Mouse (Mus musculus) stomach, embryonic 15.5 days (tissue): Measurements from ENCODE around the gene Gm21954. TPM values are rescaled to one million over a fixed set of nuclear protein-coding genes. Genes with fewer than 3 reads are reported as not detected.

Source experiments
- ATAC-seq: fragments of 200-750 bp; cut with Nextera tagmentation; 2 replicates; pipeline ENCODE4 v1.8.0; 2017; ENCODE audit warnings: low read depth, moderate number of reproducible peaks, moderate TSS enrichment; ENCODE audit not compliant: insufficient read depth, low FRiP score
- H3K27ac ChIP-seq: fragments of 300-500 bp; sonication (generic); 2 replicates; pipeline ENCODE4 v1.5.1; 2015; ENCODE audit warnings: mild to moderate bottlenecking, inconsistent platforms
- H3K27me3 ChIP-seq: fragments of 300-500 bp; sonication (generic); replicated peaks from 2 replicates; pipeline ENCODE4 v1.6.1; 2015; ENCODE audit warnings: inconsistent platforms
- H3K36me3 ChIP-seq: fragments of 300-500 bp; sonication (generic); 2 replicates; pipeline ENCODE4 v1.6.1; 2015; ENCODE audit warnings: inconsistent platforms
- H3K4me1 ChIP-seq: fragments of 300-500 bp; sonication (generic); 2 replicates; pipeline ENCODE4 v1.6.1; 2015; ENCODE audit warnings: inconsistent platforms
- H3K4me2 ChIP-seq: fragments of 300-500 bp; sonication (generic); 2 replicates; pipeline ENCODE4 v1.6.1; 2015; ENCODE audit warnings: mild to moderate bottlenecking, inconsistent platforms
- H3K4me3 ChIP-seq: fragments of 300-500 bp; sonication (generic); replicated peaks from 2 replicates; pipeline ENCODE4 v1.5.1; 2015; ENCODE audit warnings: inconsistent platforms
- H3K9ac ChIP-seq: fragments of 300-500 bp; sonication (generic); 2 replicates; pipeline ENCODE4 v1.6.1; 2015; ENCODE audit warnings: inconsistent platforms
- H3K9me3 ChIP-seq: fragments of 300-500 bp; sonication (generic); 2 replicates; pipeline ENCODE4 v1.6.1; 2016; ENCODE audit warnings: inconsistent platforms
- WGBS: fragments of 180-500 bp; shearing (Covaris S2); methylation state at CpG from one replicate; pipeline ENCODE4 v1.1.7; 2015; 5-methylcytosine and 5-hydroxymethylcytosine counted together
- polyA plus RNA-seq: library from polyadenylated mRNA; unstranded; fragments of >200 nt; fragmentation: Nextera tagmentation; extraction: Ambion mirVana; gene quantifications from 2 replicates; pipeline ENCODE4 v1.2.1, GENCODE M21; 2015

Gm21954 gene
- polyA plus RNA-seq, 1 experiment from 2014 or later, result not detected

DNA sequence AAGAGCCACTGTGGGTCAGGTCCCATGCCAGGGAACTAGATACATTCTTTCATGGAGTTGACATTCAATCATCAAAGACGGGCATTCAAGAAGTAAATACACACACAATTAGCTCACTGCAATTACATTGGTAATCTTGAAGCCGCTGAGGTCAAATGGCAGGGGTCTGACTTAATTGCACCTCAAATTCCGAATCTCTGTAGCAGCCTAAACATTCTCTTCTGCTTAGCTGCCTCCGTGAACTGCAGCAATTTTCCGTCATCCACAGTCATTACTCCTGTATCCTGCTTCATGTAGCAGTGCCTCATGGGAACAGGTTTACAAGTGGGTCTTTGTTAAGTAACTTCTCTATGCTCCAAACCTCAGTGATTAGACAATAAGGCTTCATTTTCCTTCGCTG, 20.0 kb upstream of the Gm21954 start:
- no peak overlapping the region for H3K9ac ChIP-seq
- H3K4me1 ChIP-seq, result no peaks in the 10 kb centered on the region
- no peak overlapping the region for H3K4me3 ChIP-seq
- WGBS, result 39% methylated on average over 6 of the region's 6 CpGs
- no peaks in the 10 kb centered on the region for H3K27me3 ChIP-seq
- no peaks in the 10 kb centered on the region for H3K36me3 ChIP-seq
- ATAC-seq, result no peak
- no peaks in the 10 kb centered on the region for H3K9me3 ChIP-seq
- H3K4me2 ChIP-seq, result no peak overlapping the region
- no peak overlapping the region for H3K27ac ChIP-seq

DNA sequence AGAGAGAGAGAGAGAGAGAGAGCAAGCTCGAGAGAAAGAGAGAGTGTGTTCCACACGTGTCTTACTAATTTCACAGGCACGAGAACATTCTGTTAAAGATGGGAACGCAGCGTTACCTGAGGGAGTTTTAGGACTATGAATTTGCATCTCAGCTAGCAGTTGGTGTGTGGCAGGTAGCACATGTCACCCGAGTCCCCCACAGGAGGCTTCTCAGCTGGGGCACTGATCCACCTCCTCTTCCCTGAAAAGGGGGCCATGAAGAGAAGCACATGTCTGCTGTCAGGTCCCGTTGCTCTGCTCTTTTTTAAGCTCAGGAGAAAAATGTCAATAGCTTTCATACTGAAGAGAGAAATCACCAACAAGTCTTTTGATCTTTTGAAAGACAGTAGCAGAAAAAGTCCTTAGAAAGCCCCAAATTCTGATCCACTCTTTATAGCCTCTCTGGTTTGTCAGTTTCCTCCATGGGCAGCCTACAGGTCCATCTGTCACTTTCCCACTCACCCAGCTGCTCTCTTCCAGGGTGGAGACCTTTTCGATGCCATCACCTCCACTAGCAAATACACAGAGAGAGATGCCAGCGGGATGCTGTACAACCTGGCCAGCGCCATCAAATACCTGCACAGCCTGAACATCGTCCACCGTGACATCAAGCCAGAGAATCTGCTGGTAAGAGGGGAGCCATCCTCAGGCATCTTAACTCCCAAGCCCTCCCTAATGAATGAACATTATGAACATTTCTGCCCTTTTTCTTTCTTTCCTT, 17.4 kb upstream of the Gm21954 start:
- Histone ChIP-seq H3K27ac (no peak overlapping the region), H3K4me3 (no peak overlapping the region), H3K4me2 (no peak overlapping the region), H3K4me1 (no peaks in the 10 kb centered on the region), H3K36me3 (no peaks in the 10 kb centered on the region), H3K9me3 (no peaks in the 10 kb centered on the region), H3K9ac (no peak overlapping the region), H3K27me3 (no peaks in the 10 kb centered on the region)
- 67% methylated on average over 12 of the region's 12 CpGs for WGBS
- no peak for ATAC-seq

DNA sequence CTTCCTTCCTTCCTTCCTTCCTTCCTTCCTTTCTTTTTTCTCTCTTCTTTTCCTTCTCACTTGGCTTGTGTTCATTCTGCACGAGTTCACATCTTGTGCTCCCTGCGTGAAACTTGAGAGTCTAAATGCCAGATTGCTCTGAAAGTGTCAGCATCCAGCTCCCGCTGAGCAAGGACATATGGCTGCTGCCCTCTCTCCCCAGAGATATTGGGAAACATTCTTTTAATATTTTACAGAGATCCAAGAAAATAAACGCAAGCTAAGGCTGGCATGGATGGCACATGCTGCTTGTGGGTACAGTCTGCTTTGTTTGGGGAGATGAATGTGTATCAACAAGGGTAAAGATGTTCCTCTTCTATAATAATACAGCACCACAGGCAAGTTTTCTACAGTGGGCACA, 11.3 kb upstream of the Gm21954 start:
- no peak for ATAC-seq
- no peak overlapping the region for H3K27ac ChIP-seq
- H3K9ac ChIP-seq, result no peak overlapping the region
- H3K36me3 ChIP-seq, result no peaks in the 10 kb centered on the region
- H3K9me3 ChIP-seq, result no peaks in the 10 kb centered on the region
- no peak overlapping the region for H3K4me2 ChIP-seq
- no peaks in the 10 kb centered on the region for H3K4me1 ChIP-seq
- H3K4me3 ChIP-seq, result no peak overlapping the region
- no peaks in the 10 kb centered on the region for H3K27me3 ChIP-seq
- 48% methylated on average over 4 of the region's 4 CpGs for WGBS

DNA sequence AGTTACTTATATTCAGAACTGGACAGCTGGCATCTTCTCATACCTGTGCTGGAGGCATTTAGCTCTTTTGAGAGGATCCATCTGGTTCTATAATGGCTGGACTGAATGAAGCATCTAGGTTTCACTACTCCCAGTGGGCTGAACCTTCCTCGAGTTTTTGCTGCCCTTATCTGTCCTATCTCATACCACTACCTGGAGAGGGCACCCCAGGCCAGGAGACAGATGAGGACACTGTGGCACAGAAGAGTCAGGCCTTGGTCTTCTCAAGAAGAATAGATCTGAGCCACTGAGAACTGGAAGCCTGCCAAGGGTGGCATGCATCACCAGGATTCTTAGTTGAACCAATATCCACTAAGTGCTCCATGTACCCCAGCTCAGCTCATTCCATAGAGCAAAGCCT, 9.1 kb upstream of the Gm21954 start:
- no peak overlapping the region for H3K27ac ChIP-seq
- no peaks in the 10 kb centered on the region for H3K27me3 ChIP-seq
- no peak overlapping the region for H3K4me3 ChIP-seq
- no peak for ATAC-seq
- H3K9ac ChIP-seq, result no peak overlapping the region
- no peak overlapping the region for H3K4me2 ChIP-seq
- H3K9me3 ChIP-seq, result no peaks in the 10 kb centered on the region
- H3K4me1 ChIP-seq, result no peaks in the 10 kb centered on the region
- H3K36me3 ChIP-seq, result no peaks in the 10 kb centered on the region
- WGBS, result 37% methylated on average over 1 of the region's 1 CpGs

DNA sequence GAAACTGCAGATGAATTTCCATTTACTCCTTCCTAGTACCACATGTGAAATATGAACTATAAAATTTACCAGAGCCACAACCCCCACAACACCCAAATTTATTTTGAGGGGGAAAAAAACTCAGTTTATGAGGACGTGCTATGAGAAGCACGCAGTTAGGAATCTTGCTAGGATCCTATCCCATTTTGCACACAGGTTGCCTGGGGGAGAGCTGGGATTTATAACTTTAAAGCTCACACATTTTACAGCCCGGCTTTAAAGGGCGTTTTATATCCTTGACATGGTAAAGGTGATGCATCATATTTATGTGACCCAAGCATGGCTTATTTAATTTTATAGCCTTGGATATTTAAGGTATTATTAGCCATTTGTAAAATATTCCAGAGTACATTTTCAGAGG, 7.3 kb upstream of the Gm21954 start:
- Histone ChIP-seq H3K4me3 (no peak overlapping the region), H3K27me3 (no peaks in the 10 kb centered on the region), H3K27ac (no peak overlapping the region), H3K36me3 (no peaks in the 10 kb centered on the region), H3K9ac (no peak overlapping the region), H3K4me2 (no peak overlapping the region), H3K9me3 (no peaks in the 10 kb centered on the region), H3K4me1 (no peaks in the 10 kb centered on the region)
- WGBS, result 64% methylated on average over 4 of the region's 4 CpGs
- ATAC-seq, result no peak

DNA sequence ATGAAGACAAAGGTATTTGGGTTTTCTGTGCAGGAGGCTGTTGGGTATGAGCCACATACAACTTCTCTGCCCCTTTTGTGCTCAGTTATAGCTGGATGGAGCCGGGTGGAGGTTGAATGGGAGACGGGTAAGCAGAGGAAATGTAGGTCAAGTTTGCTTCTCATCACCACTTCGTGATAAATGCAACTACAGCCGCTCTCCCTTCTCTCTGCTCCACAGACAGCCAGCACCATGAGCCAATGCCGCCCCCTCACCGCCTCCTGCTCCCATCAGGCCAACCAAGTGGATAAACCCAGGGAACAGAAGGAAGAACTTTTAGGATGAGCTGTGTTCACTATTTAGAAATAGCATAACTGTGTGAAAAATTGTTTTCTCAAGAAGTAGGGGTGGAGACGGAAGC, 4.7 kb upstream of the Gm21954 start:
- Histone ChIP-seq H3K4me1 (no peaks in the 10 kb centered on the region), H3K9ac (no peak overlapping the region), H3K27ac (no peak overlapping the region), H3K36me3 (no peaks in the 10 kb centered on the region), H3K27me3 (no peaks in the 10 kb centered on the region), H3K9me3 (no peaks in the 10 kb centered on the region), H3K4me3 (no peak overlapping the region), H3K4me2 (no peak overlapping the region)
- ATAC-seq, result no peak
- WGBS, result 81% methylated on average over 7 of the region's 7 CpGs

DNA sequence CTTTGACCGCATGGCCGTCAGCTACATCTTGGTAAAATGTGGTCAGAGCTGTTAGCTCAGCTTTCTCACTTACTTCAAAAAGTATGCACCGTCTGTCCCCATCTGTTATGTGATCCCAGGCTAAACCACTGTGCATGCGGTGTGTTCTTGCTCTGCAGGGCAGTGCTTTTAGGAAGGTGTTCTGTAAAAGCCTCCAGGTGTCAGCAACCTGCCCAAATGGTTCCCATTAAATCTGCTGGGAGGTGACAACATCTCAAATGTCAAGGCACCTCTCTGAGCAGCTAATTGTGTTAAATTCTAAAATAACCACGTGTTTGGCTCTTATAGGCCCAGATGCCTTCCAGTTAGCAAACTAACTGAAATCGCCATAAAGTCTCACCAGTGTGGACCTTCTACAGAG, 1.1 kb upstream of the Gm21954 start:
- Histone ChIP-seq H3K9ac (no peak overlapping the region), H3K27me3 (no peaks in the 10 kb centered on the region), H3K4me3 (no peak overlapping the region), H3K9me3 (no peaks in the 10 kb centered on the region), H3K4me1 (no peaks in the 10 kb centered on the region), H3K4me2 (no peak overlapping the region), H3K27ac (no peak overlapping the region), H3K36me3 (no peaks in the 10 kb centered on the region)
- 70% methylated on average over 6 of the region's 6 CpGs for WGBS
- no peak for ATAC-seq

DNA sequence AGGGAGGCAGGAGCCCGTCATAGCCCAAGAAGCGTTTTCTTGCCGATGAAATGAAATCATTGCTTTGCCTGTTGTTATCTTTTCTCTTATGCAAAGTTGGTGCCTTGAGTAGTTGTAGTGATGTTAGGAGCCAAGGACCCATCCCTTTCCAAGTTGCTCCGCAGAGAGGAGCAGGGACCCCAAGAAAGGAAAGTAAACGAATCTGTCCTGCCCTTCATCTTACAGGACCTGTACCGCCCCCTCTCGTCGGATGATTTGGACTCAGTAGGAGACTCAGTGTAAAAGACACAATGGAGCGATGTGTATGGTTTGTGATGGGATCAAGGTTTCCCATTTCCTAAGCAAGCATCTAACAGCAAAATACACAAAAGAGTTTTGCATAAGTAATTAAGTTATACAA, 5.7 kb downstream of the Gm21954 start:
- H3K36me3 ChIP-seq, result no peaks in the 10 kb centered on the region
- 0 out of 2 replicates have a peak, but pooled peaks cover 4% of the 10 kb centered on the region for H3K4me1 ChIP-seq
- no peak for ATAC-seq
- H3K9me3 ChIP-seq, result no peaks in the 10 kb centered on the region
- no peak overlapping the region for H3K27ac ChIP-seq
- 64% methylated on average over 9 of the region's 9 CpGs for WGBS
- H3K27me3 ChIP-seq, result no peaks in the 10 kb centered on the region
- H3K9ac ChIP-seq, result no peak overlapping the region
- H3K4me3 ChIP-seq, result no peak overlapping the region
- H3K4me2 ChIP-seq, result no peak overlapping the region

DNA sequence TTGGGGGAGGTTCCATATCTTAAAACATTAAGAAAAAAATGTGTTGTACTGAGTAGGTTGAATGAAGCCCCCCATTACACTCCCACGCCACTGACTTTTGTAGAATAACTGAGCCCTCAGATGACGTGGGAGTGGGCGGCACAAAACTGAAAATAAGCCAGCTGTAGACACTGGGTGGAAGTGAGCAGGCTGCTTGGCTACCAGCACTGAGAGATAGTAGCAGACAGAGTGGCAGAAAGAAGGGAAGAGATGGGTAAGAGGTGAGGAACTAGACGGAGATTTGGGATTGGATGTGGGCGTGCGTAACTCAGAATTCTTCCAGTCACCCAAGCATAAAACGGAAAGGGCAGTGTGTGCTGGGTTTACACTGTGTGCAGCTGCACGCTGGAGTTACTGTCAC, 6.2 kb downstream of the Gm21954 start:
- Histone ChIP-seq H3K9me3 (no peaks in the 10 kb centered on the region), H3K4me2 (no peak overlapping the region), H3K36me3 (no peaks in the 10 kb centered on the region), H3K4me1 (0 out of 2 replicates have a peak, but pooled peaks cover 4% of the 10 kb centered on the region), H3K9ac (no peak overlapping the region), H3K27me3 (no peaks in the 10 kb centered on the region), H3K27ac (no peak overlapping the region), H3K4me3 (no peak overlapping the region)
- 67% methylated on average over 8 of the region's 8 CpGs for WGBS
- ATAC-seq, result no peak

DNA sequence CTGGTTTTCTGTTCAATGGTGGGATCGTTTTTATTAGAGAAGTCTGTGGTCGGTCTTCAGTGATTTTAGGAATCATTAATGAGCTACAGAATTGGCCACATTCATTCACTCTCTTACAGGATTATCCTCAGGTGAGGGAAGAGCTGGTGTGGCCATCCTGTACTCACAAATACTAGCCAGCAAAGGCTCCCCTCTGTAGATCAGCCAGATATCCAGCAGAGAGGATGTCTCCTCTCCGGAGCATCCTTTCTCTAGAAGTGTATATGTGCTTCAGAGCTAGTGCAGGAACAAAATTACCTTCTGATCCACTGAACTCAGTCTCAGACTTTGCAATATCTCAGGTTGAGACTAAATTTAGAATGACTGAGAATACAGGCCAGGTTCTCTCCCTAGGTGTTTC, 7.8 kb downstream of the Gm21954 start:
- no peak overlapping the region for H3K4me2 ChIP-seq
- ATAC-seq, result no peak
- no peaks in the 10 kb centered on the region for H3K9me3 ChIP-seq
- H3K4me1 ChIP-seq, result 0 out of 2 replicates have a peak, but pooled peaks cover 4% of the 10 kb centered on the region
- no peak overlapping the region for H3K9ac ChIP-seq
- no peaks in the 10 kb centered on the region for H3K27me3 ChIP-seq
- H3K27ac ChIP-seq, result no peak overlapping the region
- H3K4me3 ChIP-seq, result no peak overlapping the region
- WGBS, result 72% methylated on average over 3 of the region's 3 CpGs
- H3K36me3 ChIP-seq, result no peaks in the 10 kb centered on the region

DNA sequence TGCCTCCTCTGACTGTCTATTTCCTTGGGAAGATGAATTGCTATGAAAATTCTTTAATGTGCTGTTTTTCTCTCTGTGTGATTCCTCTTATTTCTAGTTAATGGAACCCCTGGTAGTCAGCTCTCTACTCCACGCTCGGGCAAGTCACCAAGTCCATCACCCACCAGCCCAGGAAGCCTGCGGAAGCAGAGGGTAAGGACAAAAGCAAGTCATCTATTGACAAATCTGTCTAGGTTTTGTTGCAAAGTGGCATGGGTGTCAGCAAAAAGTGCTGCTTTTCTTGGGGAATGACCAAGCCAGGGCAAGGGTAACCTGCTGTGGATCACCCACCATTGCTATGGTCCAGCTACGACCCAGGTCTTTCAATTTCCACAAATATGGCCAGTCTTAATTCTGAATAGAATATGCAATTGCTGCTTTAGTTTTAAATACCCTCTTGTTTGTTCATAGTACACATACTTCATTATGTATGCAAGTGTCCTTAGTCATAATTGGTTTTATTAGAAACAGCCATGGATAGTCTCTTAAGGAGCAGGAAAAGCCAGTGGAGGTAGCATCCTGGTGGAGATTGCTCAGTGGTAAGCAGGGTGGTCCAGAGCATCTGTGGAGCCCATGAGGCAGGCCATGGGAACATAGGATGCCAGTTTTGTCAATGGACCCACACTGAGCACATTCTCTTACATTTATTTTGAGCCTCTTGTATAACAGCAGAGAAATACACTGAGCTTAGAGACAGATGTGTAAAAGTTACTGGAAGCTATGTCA, 8.9 kb downstream of the Gm21954 start:
- Histone ChIP-seq H3K27me3 (no peaks in the 10 kb centered on the region), H3K4me2 (no peak overlapping the region), H3K9ac (no peak overlapping the region), H3K4me3 (no peak overlapping the region), H3K9me3 (no peaks in the 10 kb centered on the region), H3K4me1 (0 out of 2 replicates have a peak, but pooled peaks cover 4% of the 10 kb centered on the region), H3K27ac (no peak overlapping the region), H3K36me3 (no peaks in the 10 kb centered on the region)
- no peak for ATAC-seq
- WGBS, result 87% methylated on average over 4 of the region's 4 CpGs
